Mouse (Mus musculus): ENCODE data around the gene 2010111I01Rik.

DNA sequence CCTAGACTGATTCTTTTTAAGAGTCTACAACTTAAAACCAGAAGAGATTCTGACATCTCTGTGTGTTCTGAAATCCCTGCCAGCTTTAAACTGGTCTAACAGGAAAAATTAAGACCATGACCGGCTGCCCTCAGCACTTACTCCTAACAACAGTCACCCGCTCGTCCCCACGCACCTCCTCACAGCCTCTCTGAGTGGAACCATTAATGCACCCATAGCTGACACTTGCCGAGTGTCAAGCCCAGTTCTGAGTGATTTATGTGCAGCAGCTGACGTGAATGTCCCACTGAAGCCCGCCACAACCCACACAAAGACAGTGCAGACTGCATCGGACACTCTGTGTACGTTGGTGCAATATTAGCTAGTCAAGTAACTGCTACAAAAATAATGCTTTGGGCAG, 280.5 kb downstream of the 2010111I01Rik start:
- TF ChIP-seq CTCF (IDR thresholded peaks at IDR 0.05; ENCODE audit: low read depth) = no peak
- no peak for TF ChIP-seq EP300 (IDR thresholded peaks at IDR 0.05; ENCODE audit: low read depth)

All from liver, embryonic 14.5 days (tissue).